Mouse (Mus musculus) limb, embryonic 11.5 days (tissue): ENCODE measurements around the gene Atp5e. TPM values are rescaled to one million over a fixed set of nuclear protein-coding genes. Genes with fewer than 3 reads are reported as not detected.

Source experiments
- ATAC-seq: fragments of 200-750 bp; cut with Nextera tagmentation; 2 replicates; pipeline ENCODE4 v1.8.0; 2017; ENCODE audit warnings: low read depth; ENCODE audit not compliant: insufficient number of reproducible peaks, low FRiP score, low TSS enrichment
- DNase-seq: peaks from one replicate; pipeline ENCODE4 v3.0.0-alpha.2; 2015; ENCODE audit warnings: low spot score
- H3K27ac ChIP-seq: fragments of 300-500 bp; sonication (generic); replicated peaks from 2 replicates; pipeline ENCODE4 v1.5.1; 2014; ENCODE audit warnings: low read depth, mild to moderate bottlenecking, low read length
- H3K27me3 ChIP-seq: fragments of 300-500 bp; sonication (generic); 2 replicates; pipeline ENCODE4 v1.6.1; 2014; ENCODE audit warnings: mild to moderate bottlenecking, low read length, mixed read lengths; ENCODE audit not compliant: control insufficient read depth, insufficient read depth
- H3K36me3 ChIP-seq: fragments of 300-500 bp; sonication (generic); 2 replicates; pipeline ENCODE4 v1.6.1; 2014; ENCODE audit warnings: mild to moderate bottlenecking, low read length, moderate library complexity, mixed read lengths; ENCODE audit not compliant: control insufficient read depth, insufficient read depth
- H3K4me1 ChIP-seq: fragments of 300-500 bp; sonication (generic); 2 replicates; pipeline ENCODE4 v1.6.1; 2014; ENCODE audit warnings: low read length, mixed read lengths; ENCODE audit not compliant: control insufficient read depth, insufficient read depth
- H3K4me2 ChIP-seq: fragments of 300-500 bp; sonication (generic); 2 replicates; pipeline ENCODE4 v1.6.1; 2014; ENCODE audit warnings: low read depth, mild to moderate bottlenecking, moderate library complexity; ENCODE audit not compliant: severe bottlenecking
- H3K4me3 ChIP-seq: fragments of 300-500 bp; sonication (generic); 2 replicates; pipeline ENCODE4 v1.5.1; 2014; ENCODE audit warnings: low read depth, low read length
- H3K9ac ChIP-seq: fragments of 300-500 bp; sonication (generic); 2 replicates; pipeline ENCODE4 v1.6.1; 2014; ENCODE audit warnings: mild to moderate bottlenecking, low read length
- H3K9me3 ChIP-seq: fragments of 300-500 bp; sonication (generic); 2 replicates; pipeline ENCODE4 v1.6.1; 2016; ENCODE audit warnings: low read length; ENCODE audit not compliant: control insufficient read depth
- WGBS: fragments of 180-500 bp; shearing (Covaris S2); extraction: QIAGEN DNeasy Blood & Tissue Kit; methylation state at CpG from one replicate; pipeline ENCODE4 v1.1.7; 2014; 5-methylcytosine and 5-hydroxymethylcytosine counted together
- polyA plus RNA-seq: library from polyadenylated mRNA; unstranded; fragments of >200 nt; fragmentation: Nextera tagmentation; extraction: Ambion mirVana; gene quantifications from 2 replicates; pipeline ENCODE4 v1.2.1, GENCODE M21; 2014

Atp5e gene
- polyA plus RNA-seq, 1 experiment from 2014 or later = 731 TPM

GRCm38 (mm10) chr2:174436916-174437696 lies 26.8 kb downstream of the Atp5e start:
- 95% methylated on average over 7 of the region's 7 CpGs for WGBS
- no peak overlapping the region for H3K4me3 ChIP-seq
- H3K27ac ChIP-seq = no peak overlapping the region
- peaks cover 6% of the 10 kb centered on the region; the same call in 1 of the 2 replicates for H3K36me3 ChIP-seq
- H3K9me3 ChIP-seq = no peaks in the 10 kb centered on the region
- ATAC-seq = no peak
- H3K4me2 ChIP-seq = no peak overlapping the region
- no peaks in the 10 kb centered on the region for H3K27me3 ChIP-seq
- DNase-seq = no peak
- no peak overlapping the region for H3K9ac ChIP-seq
- peaks cover 8% of the 10 kb centered on the region for H3K4me1 ChIP-seq

DNA sequence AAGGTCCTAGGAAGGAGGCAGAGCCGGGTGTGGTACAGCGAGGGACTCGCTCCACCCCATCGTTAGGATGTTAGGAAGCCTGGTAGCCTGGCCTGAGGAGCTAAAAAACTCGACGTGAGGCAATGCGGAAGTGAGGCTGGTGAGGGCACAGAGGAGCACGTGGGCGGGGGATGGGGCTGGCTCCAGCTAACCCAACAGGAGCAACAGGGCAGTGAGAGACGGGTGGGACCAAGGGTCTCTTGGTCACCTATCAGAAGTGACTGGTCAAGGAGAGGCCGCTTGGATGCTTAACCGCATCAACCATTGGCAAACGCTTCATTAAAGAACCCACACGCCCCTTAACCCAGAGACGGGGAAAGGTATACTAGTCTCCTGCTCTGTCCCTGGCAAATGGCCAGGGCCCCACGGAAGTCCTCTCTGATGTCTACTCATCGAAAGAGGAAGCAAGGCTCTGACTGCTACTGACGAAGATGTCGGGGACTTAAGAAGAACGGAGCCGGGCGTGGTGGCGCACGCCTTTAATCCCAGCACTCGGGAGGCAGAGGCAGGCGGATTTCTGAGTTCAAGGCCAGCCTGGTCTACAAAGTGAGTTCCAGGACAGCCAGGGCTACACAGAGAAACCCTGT lies 27.7 kb downstream of the Atp5e start:
- no peak for ATAC-seq
- H3K4me3 ChIP-seq = no peak overlapping the region
- H3K36me3 ChIP-seq = peaks cover 6% of the 10 kb centered on the region; the same call in 1 of the 2 replicates
- no peak overlapping the region for H3K4me2 ChIP-seq
- H3K9ac ChIP-seq = no peak overlapping the region
- DNase-seq = no peak
- H3K9me3 ChIP-seq = no peaks in the 10 kb centered on the region
- peaks cover 8% of the 10 kb centered on the region for H3K4me1 ChIP-seq
- H3K27me3 ChIP-seq = no peaks in the 10 kb centered on the region
- whole genome bisulfite sequencing = 90% methylated on average over 26 of the region's 26 CpGs
- H3K27ac ChIP-seq = no peak overlapping the region

- no peaks in the 10 kb centered on the region for H3K27me3 ChIP-seq
- H3K4me3 ChIP-seq = no peak overlapping the region
- no peak for DNase-seq
- peaks cover 8% of the 10 kb centered on the region; the same call in 1 of the 2 replicates for H3K36me3 ChIP-seq
- 96% methylated on average over 9 of the region's 9 CpGs for WGBS
- no peak overlapping the region for H3K4me2 ChIP-seq
- H3K9me3 ChIP-seq = no peaks in the 10 kb centered on the region
- no peak for ATAC-seq
- H3K27ac ChIP-seq = no peak overlapping the region
- no peak overlapping the region for H3K9ac ChIP-seq
- H3K4me1 ChIP-seq = peaks cover 8% of the 10 kb centered on the region
Observed at GRCm38 (mm10) chr2:174434943-174435342, 29.0 kb downstream of the Atp5e start.

GRCm38 (mm10) chr2:174428996-174429591 lies 34.8 kb downstream of the Atp5e start:
- DNase-seq (no peak), ATAC-seq (no peak)
- Histone ChIP-seq H3K9ac (no peak overlapping the region), H3K27ac (no peak overlapping the region), H3K9me3 (no peaks in the 10 kb centered on the region), H3K27me3 (no peaks in the 10 kb centered on the region), H3K36me3 (peaks cover 32% of the 10 kb centered on the region), H3K4me1 (no peaks in the 10 kb centered on the region), H3K4me2 (no peak overlapping the region), H3K4me3 (no peak overlapping the region)
- 81% methylated on average over 10 of the region's 10 CpGs for WGBS

GRCm38 (mm10) chr2:174428076-174428835 lies 35.6 kb downstream of the Atp5e start:
- DNase-seq = no peak
- no peak overlapping the region for H3K4me3 ChIP-seq
- no peaks in the 10 kb centered on the region for H3K27me3 ChIP-seq
- H3K36me3 ChIP-seq = peaks cover 38% of the 10 kb centered on the region
- ATAC-seq = no peak
- no peak overlapping the region for H3K4me2 ChIP-seq
- WGBS = 85% methylated on average over 18 of the region's 18 CpGs
- H3K9me3 ChIP-seq = no peaks in the 10 kb centered on the region
- no peak overlapping the region for H3K27ac ChIP-seq
- H3K4me1 ChIP-seq = no peaks in the 10 kb centered on the region
- H3K9ac ChIP-seq = no peak overlapping the region

DNA sequence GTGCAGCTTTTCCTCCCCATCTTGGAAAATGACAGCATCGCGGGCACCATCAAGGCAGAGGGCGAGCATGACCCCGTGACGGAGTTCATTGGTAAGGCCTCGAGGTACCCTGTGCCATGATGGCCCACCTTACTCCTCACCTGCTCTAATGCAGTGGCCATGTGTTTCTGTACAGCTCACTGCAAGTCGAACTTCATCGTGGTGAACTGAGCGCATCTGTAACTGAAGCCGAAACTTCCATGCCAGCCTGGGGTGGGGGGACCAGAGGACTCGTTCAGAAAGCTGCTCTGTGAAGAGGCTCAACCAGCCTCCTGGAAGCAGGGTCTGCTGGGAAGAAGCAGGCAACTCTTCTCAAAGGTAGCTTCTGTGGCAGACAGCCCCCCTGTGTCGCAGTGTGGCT lies 37.0 kb downstream of the Atp5e start:
- H3K9ac ChIP-seq = no peak overlapping the region
- WGBS = 93% methylated on average over 12 of the region's 12 CpGs
- no peak for DNase-seq
- no peaks in the 10 kb centered on the region for H3K4me1 ChIP-seq
- no peak overlapping the region for H3K4me2 ChIP-seq
- H3K9me3 ChIP-seq = no peaks in the 10 kb centered on the region
- H3K36me3 ChIP-seq = peaks cover 37% of the 10 kb centered on the region
- no peak for ATAC-seq
- no peak overlapping the region for H3K27ac ChIP-seq
- no peak overlapping the region for H3K4me3 ChIP-seq
- no peaks in the 10 kb centered on the region for H3K27me3 ChIP-seq

DNA sequence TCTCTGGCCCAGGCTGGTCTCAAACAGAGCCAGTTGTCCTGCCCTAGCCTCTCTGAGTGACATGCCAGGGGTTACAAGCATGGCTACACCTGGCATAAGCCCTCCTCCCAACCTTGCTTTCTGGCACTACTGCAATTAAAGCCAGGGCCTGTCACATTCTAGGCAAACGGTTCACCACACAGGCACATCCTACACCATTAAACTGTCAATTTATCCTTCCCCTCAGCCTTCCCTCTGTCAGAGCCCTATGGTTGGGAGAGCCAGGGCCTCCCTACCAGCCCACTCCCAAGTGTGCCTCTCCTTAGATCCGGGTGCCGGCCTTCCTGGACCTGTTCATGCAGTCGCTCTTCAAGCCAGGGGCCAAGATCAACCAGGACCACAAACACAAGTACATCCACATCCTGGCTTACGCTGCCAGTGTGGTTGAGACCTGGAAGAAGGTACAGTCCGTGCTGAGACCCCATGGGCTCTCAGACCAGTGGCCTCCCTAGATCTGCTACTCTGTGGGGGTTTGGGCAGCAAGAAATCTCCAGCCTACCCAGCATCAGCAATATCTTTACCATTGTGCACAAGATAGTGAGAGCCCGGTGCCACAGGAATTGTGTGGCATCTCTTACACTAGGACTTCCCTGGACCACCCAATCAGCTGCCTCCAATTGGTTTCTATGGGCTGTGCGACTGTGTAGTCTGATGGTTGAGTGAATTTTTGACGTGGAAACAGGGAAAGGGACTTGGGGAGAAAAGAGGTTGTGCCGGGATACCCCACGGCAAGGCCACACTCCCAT lies 39.4 kb downstream of the Atp5e start:
- no peak overlapping the region for H3K9ac ChIP-seq
- H3K9me3 ChIP-seq = no peaks in the 10 kb centered on the region
- DNase-seq = no peak
- H3K36me3 ChIP-seq = peaks cover 39% of the 10 kb centered on the region
- no peak for ATAC-seq
- H3K4me2 ChIP-seq = no peak overlapping the region
- H3K27ac ChIP-seq = no peak overlapping the region
- no peaks in the 10 kb centered on the region for H3K27me3 ChIP-seq
- H3K4me1 ChIP-seq = no peaks in the 10 kb centered on the region
- no peak overlapping the region for H3K4me3 ChIP-seq
- WGBS = 89% methylated on average over 11 of the region's 11 CpGs
